Mouse (Mus musculus) spleen, postnatal 36 days (tissue): ENCODE measurements around the gene Rnf181.

Experiments
- DNase-seq, 2 experiments: peaks; one replicate each; pipeline ENCODE4 v3.0.0; 2022; ENCODE audit warnings: low spot score in 2 of 2, mixed read lengths in 1 of 2

Gene Rnf181

GRCm38 (mm10) chr6:72383952-72384351, 17.2 kb upstream of the Rnf181 start:
- peak in 1 of 2 experiments; percentile 44 for DNase-seq

GRCm38 (mm10) chr6:72383142-72383820, 16.5 kb upstream of the Rnf181 start:
- DNase-seq = no peak

GRCm38 (mm10) chr6:72382494-72382893, 15.7 kb upstream of the Rnf181 start:
- DNase-seq = no peak

- DNase-seq = peak; percentile 92 to 93
Observed at GRCm38 (mm10) chr6:72380131-72380770, 13.5 kb upstream of the Rnf181 start, which contains the start of gene Vamp5. Vamp5 (minus strand) TSS chr6:72380468.

- DNase-seq = no peak
Observed at GRCm38 (mm10) chr6:72379377-72380130, 12.8 kb upstream of the Rnf181 start.

- DNase-seq = no peak
Observed at GRCm38 (mm10) chr6:72378510-72379234, 11.9 kb upstream of the Rnf181 start.

GRCm38 (mm10) chr6:72374820-72375563, 8.2 kb upstream of the Rnf181 start:
- DNase-seq = peak; percentile 40 to 52

GRCm38 (mm10) chr6:72374206-72374605, 7.5 kb upstream of the Rnf181 start:
- no peak for DNase-seq

- DNase-seq = no peak
Observed at GRCm38 (mm10) chr6:72373184-72373583, 6.4 kb upstream of the Rnf181 start.

GRCm38 (mm10) chr6:72371571-72371970, 4.8 kb upstream of the Rnf181 start:
- DNase-seq = no peak

GRCm38 (mm10) chr6:72371147-72371546, 4.4 kb upstream of the Rnf181 start:
- no peak for DNase-seq

GRCm38 (mm10) chr6:72370091-72370490, 3.3 kb upstream of the Rnf181 start:
- DNase-seq = no peak

- DNase-seq = no peak
Observed at GRCm38 (mm10) chr6:72369557-72369956, 2.8 kb upstream of the Rnf181 start.

GRCm38 (mm10) chr6:72367460-72367974, 761 bp upstream of the Rnf181 start:
- no peak for DNase-seq

- DNase-seq = no peak
Observed at GRCm38 (mm10) chr6:72366304-72366703, 452 bp downstream of the Rnf181 start.

- DNase-seq = no peak
Observed at GRCm38 (mm10) chr6:72364985-72365384, 1.8 kb downstream of the Rnf181 start.

- DNase-seq = no peak
Observed at GRCm38 (mm10) chr6:72364009-72364408, 2.7 kb downstream of the Rnf181 start.

- peak; percentile 98 for DNase-seq
Observed at GRCm38 (mm10) chr6:72362132-72363028, 4.4 kb downstream of the Rnf181 start.

- DNase-seq = no peak
Observed at GRCm38 (mm10) chr6:72361121-72361551, 5.6 kb downstream of the Rnf181 start.

GRCm38 (mm10) chr6:72360599-72360935, 6.2 kb downstream of the Rnf181 start:
- DNase-seq = no peak
